ENCODE assay signal across 27 mouse cellular contexts in genomic region chr14:72536392-72537017, GRCm38 (mm10). TPM values are rescaled to one million over a fixed set of nuclear protein-coding genes. Genes with fewer than 3 reads are reported as not detected.
A peak's percentile ranks its signal among the peaks of the same experiment; 100 is the strongest.
DNase-seq lines count a peak whose midpoint lies in the region; ATAC-seq and TF ChIP-seq lines count a peak whose summit lies in the region.
"Had no signal": no experiment of that assay in that cellular context is flagged by ENCODE, and none has a peak within 500 bp of the region (broad histone marks: within the 10 kb centered on the region; RNA-seq: fewer than 3 reads in every experiment).

No protein-coding gene starts in this region.

- H3K9ac ChIP-seq in embryonic facial prominence, embryonic 13.5 days = no peak overlapping the region
- H3K9ac ChIP-seq in liver, embryonic 13.5 days = no peak overlapping the region
- H3K9ac ChIP-seq in liver, embryonic 12.5 days = no peak overlapping the region
- no peak overlapping the region for H3K9ac ChIP-seq in limb, embryonic 15.5 days
- H3K9ac ChIP-seq in lung, postnatal 0 days (replicated peaks; ENCODE audit: low read depth) = no peak overlapping the region
- H3K9ac ChIP-seq: forebrain, embryonic 13.5 days; heart, embryonic 15.5 days; hindbrain, embryonic 14.5 days; limb, embryonic 13.5 days had no signal

- TF ChIP-seq EP300 in lung, postnatal 0 days (IDR thresholded peaks at IDR 0.05) = no peak

- H3K4me2 ChIP-seq in embryonic facial prominence, embryonic 13.5 days = no peak overlapping the region
- H3K4me2 ChIP-seq in liver, embryonic 13.5 days = no peak overlapping the region
- no peak overlapping the region for H3K4me2 ChIP-seq in liver, embryonic 12.5 days
- no peak overlapping the region for H3K4me2 ChIP-seq in limb, embryonic 15.5 days
- H3K4me2 ChIP-seq in lung, postnatal 0 days (replicated peaks; ENCODE audit: low read depth, low read length) = no peak overlapping the region
- H3K4me2 ChIP-seq: forebrain, embryonic 13.5 days; heart, embryonic 15.5 days; hindbrain, embryonic 14.5 days; limb, embryonic 13.5 days had no signal

- peaks cover 8% of the 10 kb centered on the region for H3K4me1 ChIP-seq in embryonic facial prominence, embryonic 13.5 days
- H3K4me1 ChIP-seq in embryonic facial prominence, embryonic 10.5 days = peaks cover 12% of the 10 kb centered on the region
- H3K4me1 ChIP-seq in liver, embryonic 13.5 days (replicated peaks) = peaks cover 9% of the 10 kb centered on the region
- H3K4me1 ChIP-seq in liver, embryonic 12.5 days = peaks cover 9% of the 10 kb centered on the region
- peaks cover 13% of the 10 kb centered on the region for H3K4me1 ChIP-seq in limb, embryonic 15.5 days
- peaks cover 6% of the 10 kb centered on the region; the same call in 1 of the 2 replicates for H3K4me1 ChIP-seq in lung, postnatal 0 days (ENCODE audit: insufficient read depth, low read depth, low read length)

- ATAC-seq in embryonic facial prominence, embryonic 13.5 days (ENCODE audit: insufficient number of reproducible peaks, insufficient read depth, low FRiP score, low TSS enrichment, low read depth) = 0 out of 2 replicates have a peak, but pooled peaks have one; percentile 60
- peak; percentile 26; the same call in 1 of the 2 replicates for ATAC-seq in liver, embryonic 13.5 days (ENCODE audit: low read depth)
- no peak for ATAC-seq in liver, embryonic 12.5 days
- ATAC-seq in limb, embryonic 15.5 days (ENCODE audit: insufficient number of reproducible peaks, low FRiP score, low TSS enrichment, low read depth) = 0 out of 2 replicates have a peak, but pooled peaks have one; percentile 35
- ATAC-seq in lung, postnatal 0 days = no peak
- ATAC-seq: forebrain, embryonic 13.5 days; Patski had no signal

- no peaks in the 10 kb centered on the region for H3K9me3 ChIP-seq in embryonic facial prominence, embryonic 13.5 days
- no peaks in the 10 kb centered on the region for H3K9me3 ChIP-seq in embryonic facial prominence, embryonic 10.5 days
- H3K9me3 ChIP-seq in liver, embryonic 13.5 days (replicated peaks) = no peaks in the 10 kb centered on the region
- no peaks in the 10 kb centered on the region for H3K9me3 ChIP-seq in liver, embryonic 12.5 days (replicated peaks)
- no peaks in the 10 kb centered on the region for H3K9me3 ChIP-seq in limb, embryonic 15.5 days
- H3K9me3 ChIP-seq in lung, postnatal 0 days (ENCODE audit: low read length) = no peaks in the 10 kb centered on the region
- H3K9me3 ChIP-seq: forebrain, embryonic 13.5 days; G1E; heart, embryonic 15.5 days; limb, embryonic 13.5 days; midbrain, embryonic 10.5 days had no signal

- WGBS in embryonic facial prominence, embryonic 13.5 days = 84% methylated on average over 5 of the region's 5 CpGs
- 89% methylated on average over 5 of the region's 5 CpGs for WGBS in embryonic facial prominence, embryonic 10.5 days
- 71% methylated on average over 5 of the region's 5 CpGs for WGBS in liver, embryonic 13.5 days (ENCODE audit: insufficient replicate concordance)
- 72% methylated on average over 5 of the region's 5 CpGs for WGBS in liver, embryonic 12.5 days (ENCODE audit: insufficient replicate concordance)
- 89% methylated on average over 5 of the region's 5 CpGs for WGBS in limb, embryonic 15.5 days
- WGBS in lung, postnatal 0 days = 85% methylated on average over 5 of the region's 5 CpGs

- H3K4me3 ChIP-seq in embryonic facial prominence, embryonic 13.5 days = no peak overlapping the region
- H3K4me3 ChIP-seq in embryonic facial prominence, embryonic 10.5 days = no peak overlapping the region
- H3K4me3 ChIP-seq in liver, embryonic 13.5 days (replicated peaks) = no peak overlapping the region
- H3K4me3 ChIP-seq in liver, embryonic 12.5 days = no peak overlapping the region
- H3K4me3 ChIP-seq in limb, embryonic 15.5 days = no peak overlapping the region
- no peak overlapping the region for H3K4me3 ChIP-seq in lung, postnatal 0 days (ENCODE audit: low read depth, low read length)
- H3K4me3 ChIP-seq: forebrain, embryonic 13.5 days; gastrocnemius, adult 2 months; heart, embryonic 15.5 days; layer of hippocampus, adult 2 months; limb, embryonic 13.5 days; midbrain, embryonic 10.5 days had no signal

- no peak for DNase-seq in embryonic facial prominence, embryonic 10.5 days (ENCODE audit: low spot score)
- no peak for DNase-seq in liver, embryonic 13.5 days
- peak; percentile 46 for DNase-seq in kidney, postnatal 10 days
- DNase-seq in lung, postnatal 0 days (ENCODE audit: low spot score) = no peak
- no peak for DNase-seq in frontal cortex, postnatal 14 days (ENCODE audit: low spot score in 2 of 2)
- DNase-seq: cerebellum, adult 2 months; cerebellum, postnatal 25 days; gastrocnemius, adult 2 months; heart, postnatal 36 days; lung, postnatal 10 days; retina, postnatal 1 day; right cerebral cortex, postnatal 25 days; thymus, postnatal 14 days had no signal

- no peak for TF ChIP-seq CTCF in lung, postnatal 0 days (IDR thresholded peaks at IDR 0.05)

- peaks cover 23% of the 10 kb centered on the region for H3K27me3 ChIP-seq in embryonic facial prominence, embryonic 13.5 days
- H3K27me3 ChIP-seq in embryonic facial prominence, embryonic 10.5 days (replicated peaks; ENCODE audit: low read depth, poor library complexity, severe bottlenecking) = peaks cover 23% of the 10 kb centered on the region
- peaks cover 21% of the 10 kb centered on the region for H3K27me3 ChIP-seq in liver, embryonic 13.5 days
- H3K27me3 ChIP-seq in liver, embryonic 12.5 days (replicated peaks) = peaks cover 27% of the 10 kb centered on the region
- peaks cover 16% of the 10 kb centered on the region for H3K27me3 ChIP-seq in limb, embryonic 15.5 days
- H3K27me3 ChIP-seq in lung, postnatal 0 days (replicated peaks; ENCODE audit: insufficient read depth, low read length) = peaks cover 12% of the 10 kb centered on the region
- H3K27me3 ChIP-seq: Patski had no signal

- no peak overlapping the region for H3K27ac ChIP-seq in embryonic facial prominence, embryonic 13.5 days
- H3K27ac ChIP-seq in embryonic facial prominence, embryonic 10.5 days (replicated peaks) = no peak overlapping the region
- no peak overlapping the region for H3K27ac ChIP-seq in liver, embryonic 13.5 days
- H3K27ac ChIP-seq in liver, embryonic 12.5 days = no peak overlapping the region
- H3K27ac ChIP-seq in limb, embryonic 15.5 days = no peak overlapping the region
- H3K27ac ChIP-seq in lung, postnatal 0 days (ENCODE audit: low read length) = no peak overlapping the region
- H3K27ac ChIP-seq: forebrain, embryonic 13.5 days; gastrocnemius, adult 2 months; heart, embryonic 15.5 days; hindbrain, embryonic 14.5 days; layer of hippocampus, adult 2 months; limb, embryonic 13.5 days; midbrain, embryonic 10.5 days had no signal

- H3K36me3 ChIP-seq in embryonic facial prominence, embryonic 13.5 days = peaks cover 28% of the 10 kb centered on the region
- peaks cover 37% of the 10 kb centered on the region for H3K36me3 ChIP-seq in embryonic facial prominence, embryonic 10.5 days (replicated peaks)
- peaks cover 18% of the 10 kb centered on the region; the same call in 1 of the 2 replicates for H3K36me3 ChIP-seq in liver, embryonic 13.5 days
- H3K36me3 ChIP-seq in liver, embryonic 12.5 days = peaks cover 26% of the 10 kb centered on the region
- peaks cover 29% of the 10 kb centered on the region for H3K36me3 ChIP-seq in limb, embryonic 15.5 days
- no peaks in the 10 kb centered on the region; the same call in 1 of the 2 replicates for H3K36me3 ChIP-seq in lung, postnatal 0 days (ENCODE audit: insufficient read depth, low read length)

RNA-seq across cellular contexts. Expression of gene Gm9195, which starts 44.9 kb away (rescaled TPM):
- polyA plus RNA-seq in embryonic facial prominence, embryonic 13.5 days (2015; fragmentation: Nextera tagmentation; extraction: Ambion mirVana) = not detected in 2 replicates
- not detected in 2 replicates for polyA plus RNA-seq in embryonic facial prominence, embryonic 10.5 days (2016; fragmentation: Nextera tagmentation; extraction: Ambion mirVana)
- not detected in 2 replicates for polyA plus RNA-seq in liver, embryonic 13.5 days (2015; fragmentation: Nextera tagmentation; extraction: Ambion mirVana)
- polyA plus RNA-seq in liver, embryonic 12.5 days (2016; fragmentation: Nextera tagmentation; extraction: Ambion mirVana) = not detected in 2 replicates
- not detected in 2 replicates for polyA plus RNA-seq in limb, embryonic 15.5 days (2015; fragmentation: Nextera tagmentation; extraction: Ambion mirVana)
- not detected in 2 replicates for polyA plus RNA-seq in lung, postnatal 0 days (2015; fragmentation: Nextera tagmentation; extraction: Ambion mirVana)
- polyA plus RNA-seq: cerebellum, adult 2 months; forebrain, embryonic 13.5 days; G1E; heart, embryonic 15.5 days; hindbrain, embryonic 14.5 days; intestine, embryonic 14.5 days; limb, embryonic 13.5 days; liver, embryonic 16.5 days; midbrain, embryonic 10.5 days; Patski; spleen, adult 2 months had no signal

Comparison
In these comparisons a context has a peak if more than half of its experiments do, and no peak if none do; other contexts are left out.
1. ATAC-seq: peak in embryonic facial prominence, embryonic 13.5 days (single experiment), liver, embryonic 13.5 days (single experiment) and limb, embryonic 15.5 days (single experiment); none in liver, embryonic 12.5 days (single experiment) and lung, postnatal 0 days (single experiment).